Mouse (Mus musculus) CH12.LX (cell line): ENCODE data around the gene Hk2. TPM values are rescaled to one million over a fixed set of nuclear protein-coding genes. Genes with fewer than 3 reads are reported as not detected.

ENCODE experiments used
- DNase-seq: peaks from one replicate; pipeline ENCODE4 v3.0.0-alpha.2; 2013; ENCODE audit errors: extremely low read depth
- H3K27ac ChIP-seq: 2 replicates; pipeline ENCODE4 v1.5.1; 2012; ENCODE audit warnings: low read depth, mild to moderate bottlenecking, control low read depth, moderate library complexity; ENCODE audit not compliant: insufficient read depth
- H3K27me3 ChIP-seq: replicated peaks from 2 replicates; pipeline ENCODE3; 2012; ENCODE audit warnings: inconsistent platforms
- H3K36me3 ChIP-seq, 2 experiments: replicated peaks in 1 of 2; 2 replicates each; pipeline versions ENCODE3 to v1.6.1; 2012; ENCODE audit warnings: inconsistent platforms in 1 of 2, low read length in 1 of 2, mild to moderate bottlenecking in 1 of 2, mixed read lengths in 1 of 2, moderate library complexity in 1 of 2; ENCODE audit not compliant: control insufficient read depth in 1 of 2, insufficient read depth in 1 of 2
- H3K4me1 ChIP-seq, 2 experiments: 2 replicates each; pipeline ENCODE4 v1.6.1; 2012; ENCODE audit warnings: inconsistent platforms in 1 of 2, moderate library complexity in 1 of 2; ENCODE audit not compliant: insufficient read depth in 2 of 2, control insufficient read depth in 1 of 2
- H3K4me2 ChIP-seq: 2 replicates; pipeline ENCODE4 v1.6.1; 2012; ENCODE audit warnings: low read depth, mild to moderate bottlenecking, control low read depth; ENCODE audit not compliant: poor library complexity, insufficient read depth, severe bottlenecking
- H3K4me3 ChIP-seq, 3 experiments: fragments of 150-350 bp in 1 of 3; sonication (generic) in 1 of 3; replicated peaks in 1 of 3; 2 replicates each; pipeline versions ENCODE3 to v1.5.1; 2011 to 2012; ENCODE audit warnings: low read depth in 2 of 3, low read length in 2 of 3, mild to moderate bottlenecking in 2 of 3, moderate library complexity in 2 of 3, control low read depth in 1 of 3, improper control_type of control experiment in 1 of 3, inconsistent platforms in 1 of 3, mixed read lengths in 1 of 3; ENCODE audit not compliant: poor library complexity in 1 of 3
- H3K79me2 ChIP-seq: replicated peaks from 2 replicates; pipeline ENCODE4 v1.6.1; 2012; ENCODE audit warnings: mild to moderate bottlenecking, moderate library complexity; ENCODE audit not compliant: control insufficient read depth, poor library complexity, insufficient read depth, severe bottlenecking; ENCODE audit errors: extremely low read depth
- H3K9ac ChIP-seq: 2 replicates; pipeline ENCODE4 v1.6.1; 2012; ENCODE audit warnings: low read depth, mild to moderate bottlenecking, control low read depth, moderate library complexity; ENCODE audit not compliant: insufficient read depth
- H3K9me3 ChIP-seq: replicated peaks from 2 replicates; pipeline ENCODE3; 2012; ENCODE audit warnings: low read length, inconsistent platforms, mixed read lengths
- BHLHE40 ChIP-seq: IDR thresholded peaks from 2 replicates; pipeline ENCODE4 v1.6.1; 2011; ENCODE audit warnings: mild to moderate bottlenecking, low read depth, low read length, improper control_type of control experiment
- CHD1 ChIP-seq: IDR thresholded peaks from 2 replicates; pipeline ENCODE4 v1.6.1; 2012; ENCODE audit warnings: low read depth, low read length, improper control_type of control experiment, inconsistent platforms
- CHD2 ChIP-seq: IDR thresholded peaks from 2 replicates; pipeline ENCODE4 v1.6.1; 2011; ENCODE audit warnings: low read length, improper control_type of control experiment
- E2F4 ChIP-seq: IDR thresholded peaks from 2 replicates; pipeline ENCODE4 v1.6.1; 2011; ENCODE audit warnings: low read depth, low read length, improper control_type of control experiment; ENCODE audit not compliant: insufficient replicate concordance
- EP300 ChIP-seq: IDR thresholded peaks from 2 replicates; pipeline ENCODE4 v1.6.1; 2011; ENCODE audit warnings: low read length, improper control_type of control experiment
- GABPA ChIP-seq: IDR thresholded peaks from 2 replicates; pipeline ENCODE4 v1.6.1; 2012; ENCODE audit warnings: low read depth, low read length, improper control_type of control experiment, inconsistent platforms; ENCODE audit not compliant: insufficient replicate concordance
- IRF4 ChIP-seq: IDR thresholded peaks from 2 replicates; pipeline ENCODE4 v1.6.1; 2014; ENCODE audit warnings: low read depth, mild to moderate bottlenecking, inconsistent platforms, low read length, improper control_type of control experiment
- JUN ChIP-seq: IDR thresholded peaks from 2 replicates; pipeline ENCODE4 v1.6.1; 2011; ENCODE audit warnings: low read depth, mild to moderate bottlenecking, low read length, improper control_type of control experiment, moderate library complexity; ENCODE audit not compliant: insufficient read depth
- JUND ChIP-seq: conservative IDR thresholded peaks from 2 replicates; pipeline ENCODE4 v1.6.1; 2011; ENCODE audit warnings: low read depth, low read length, improper control_type of control experiment
- MAFK ChIP-seq: IDR thresholded peaks from 2 replicates; pipeline ENCODE4 v1.6.1; 2011; ENCODE audit warnings: low read length, improper control_type of control experiment; ENCODE audit not compliant: insufficient replicate concordance
- NELFE ChIP-seq: IDR thresholded peaks from 2 replicates; pipeline ENCODE4 v1.6.1; 2011; ENCODE audit warnings: low read depth, low read length, improper control_type of control experiment
- NRF1 ChIP-seq: IDR thresholded peaks from 2 replicates; pipeline ENCODE4 v1.6.1; 2014; ENCODE audit warnings: low read depth, mild to moderate bottlenecking, inconsistent platforms, low read length, improper control_type of control experiment, moderate library complexity
- PAX5 ChIP-seq: IDR thresholded peaks from 2 replicates; pipeline ENCODE4 v1.6.1; 2012; ENCODE audit warnings: low read length, inconsistent platforms, mixed read lengths
- POLR2AphosphoS2 ChIP-seq: IDR thresholded peaks from 2 replicates; pipeline ENCODE4 v1.6.1; 2011; ENCODE audit warnings: low read depth, low read length, improper control_type of control experiment
- RCOR1 ChIP-seq: conservative IDR thresholded peaks from 2 replicates; pipeline ENCODE4 v1.6.1; 2012; ENCODE audit warnings: low read depth, mild to moderate bottlenecking, inconsistent platforms, low read length, improper control_type of control experiment
- SIN3A ChIP-seq: IDR thresholded peaks from 2 replicates; pipeline ENCODE4 v1.6.1; 2012; ENCODE audit warnings: low read length, improper control_type of control experiment, inconsistent platforms
- SMC3 ChIP-seq: IDR thresholded peaks from 2 replicates; pipeline ENCODE4 v1.6.1; 2011; ENCODE audit warnings: low read depth, low read length, improper control_type of control experiment
- TBP ChIP-seq: conservative IDR thresholded peaks from 2 replicates; pipeline ENCODE4 v1.6.1; 2011; ENCODE audit warnings: low read depth, low read length, improper control_type of control experiment
- TCF12 ChIP-seq: IDR thresholded peaks from 2 replicates; pipeline ENCODE4 v1.6.1; 2014; ENCODE audit warnings: low read depth, mild to moderate bottlenecking, inconsistent platforms, low read length, improper control_type of control experiment
- USF2 ChIP-seq: conservative IDR thresholded peaks from 2 replicates; pipeline ENCODE4 v1.6.1; 2011; ENCODE audit warnings: low read depth, low read length, improper control_type of control experiment
- ZKSCAN1 ChIP-seq: IDR thresholded peaks from 2 replicates; pipeline ENCODE4 v1.6.1; 2012; ENCODE audit warnings: low read depth, inconsistent platforms, low read length, improper control_type of control experiment, borderline replicate concordance
- ZMIZ1 ChIP-seq: IDR thresholded peaks from 2 replicates; pipeline ENCODE4 v1.6.1; 2012; ENCODE audit warnings: low read depth, mild to moderate bottlenecking, inconsistent platforms, low read length, improper control_type of control experiment
- ZNF384 ChIP-seq: IDR thresholded peaks from 2 replicates; pipeline ENCODE4 v1.6.1; 2012; ENCODE audit warnings: low read depth, low read length, improper control_type of control experiment, inconsistent platforms
- dilution Hi-C: fragments of 300-500 bp; cut with MboI; formaldehyde crosslinking; loops from 2 replicates; pipeline ENCODE4 v1.14.3; 2020; ENCODE audit warnings: low sequenced_read_pairs; ENCODE audit not compliant: extremely low pct_unique_long_range_greater_than_20kb, extremely low pct_ligation_motif_present
- in situ Hi-C: fragments of 300-500 bp; cut with MboI; formaldehyde crosslinking; loops from 3 replicates; pipeline ENCODE4 v1.14.3; 2019; ENCODE audit warnings: low sequenced_read_pairs, low pct_ligation_motif_present, low pct_unique_long_range_greater_than_20kb, mixed read lengths
- polyA plus RNA-seq: library from polyadenylated mRNA; unstranded; fragments of >175 nt; gene quantifications from 2 replicates; pipeline ENCODE4 v1.2.1, GENCODE M21; 2012; ENCODE audit warnings: low read depth; ENCODE audit not compliant: insufficient read length
- total RNA-seq, 2 experiments: library from RNA; depleted of rRNA; stranded (reverse); fragments of 300-350 nt in 1 of 2; fragments of >200 nt in 1 of 2; gene quantifications; 2 replicates each; pipeline ENCODE4 v1.2.3; 2012 to 2014

Hk2 gene
- total and polyA plus RNA-seq, 3 experiments, result 64.2 to 149 (median 75.3) TPM

DNA sequence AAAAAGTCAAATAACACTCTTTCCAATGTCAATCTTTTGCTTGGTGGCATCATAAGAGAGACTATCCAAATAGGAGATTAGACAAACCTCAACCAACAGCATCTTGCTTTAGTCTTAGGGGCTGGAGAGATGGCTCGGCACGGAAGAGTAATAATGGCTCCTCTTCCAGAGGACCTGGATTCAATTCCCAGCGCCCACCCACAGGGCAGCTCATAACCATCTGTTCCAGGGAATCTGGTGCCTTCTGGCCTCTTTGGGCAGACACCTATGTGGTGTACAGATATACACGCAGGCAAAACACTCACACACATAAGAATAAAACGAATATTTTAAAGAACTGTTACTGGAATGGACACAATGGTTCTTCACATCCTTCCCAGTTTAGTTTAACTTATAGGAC, 15.0 kb downstream of the Hk2 start:
- peaks cover 83% of the 10 kb centered on the region for H3K79me2 ChIP-seq
- H3K27me3 ChIP-seq, result no peaks in the 10 kb centered on the region
- H3K4me2 ChIP-seq, result no peak overlapping the region
- TF ChIP-seq TCF12 (no peak), MAFK (no peak), ZMIZ1 (0 out of 2 replicates have a peak, but pooled peaks have one; percentile 27), CHD2 (no peak), NRF1 (no peak)
- dilution Hi-C loops (no loop called here), in situ Hi-C loops (no loop called here)
- no peaks in the 10 kb centered on the region for H3K9me3 ChIP-seq
- no peak for DNase-seq
- H3K36me3 ChIP-seq, result peaks cover 37 to 67% of the 10 kb centered on the region in 2 experiments
- H3K4me3 ChIP-seq, result no peak overlapping the region
- H3K4me1 ChIP-seq, result peaks cover 27 to 75% of the 10 kb centered on the region in 2 experiments
- H3K27ac ChIP-seq, result no peak overlapping the region
- no peak overlapping the region for H3K9ac ChIP-seq

DNA sequence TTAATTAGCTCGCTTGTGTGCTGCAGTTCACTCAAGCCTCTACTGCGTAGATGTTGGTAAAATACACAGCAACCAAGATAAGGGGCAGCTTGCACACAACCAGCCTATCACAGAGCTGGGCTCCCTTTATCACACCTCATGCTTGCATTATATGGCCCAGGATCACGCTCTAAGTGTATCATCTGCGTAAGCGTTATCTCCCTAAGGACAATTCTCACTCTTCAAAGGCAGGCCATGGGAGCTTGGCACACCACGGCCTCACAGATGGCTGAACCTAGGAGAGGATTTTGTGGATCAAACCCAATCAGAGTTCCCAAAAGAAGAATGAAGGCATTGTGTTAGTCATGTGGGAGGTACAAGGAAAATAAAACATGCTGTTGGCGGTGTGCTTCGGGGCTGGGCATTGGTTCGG, 17.4 kb downstream of the Hk2 start:
- H3K27me3 ChIP-seq, result no peaks in the 10 kb centered on the region
- peaks cover 25 to 72% of the 10 kb centered on the region in 2 experiments for H3K4me1 ChIP-seq
- in situ Hi-C loops (no loop called here), dilution Hi-C loops (no loop called here)
- no peaks in the 10 kb centered on the region for H3K9me3 ChIP-seq
- TF ChIP-seq ZNF384, result no peak
- TF ChIP-seq ZKSCAN1, result no peak
- no peak for TF ChIP-seq EP300
- TF ChIP-seq NELFE, result no peak
- no peak for TF ChIP-seq IRF4
- TF ChIP-seq BHLHE40, result no peak
- no peak for TF ChIP-seq SMC3
- TF ChIP-seq SIN3A, result no peak
- no peak for TF ChIP-seq CHD1
- TF ChIP-seq GABPA, result no peak
- no peak for TF ChIP-seq JUND
- TF ChIP-seq PAX5, result no peak
- TF ChIP-seq USF2, result no peak
- no peak for TF ChIP-seq RCOR1
- no peak for TF ChIP-seq POLR2AphosphoS2
- TF ChIP-seq NRF1, result no peak
- TF ChIP-seq E2F4, result no peak
- TF ChIP-seq JUN, result no peak
- no peak for TF ChIP-seq TBP
- H3K79me2 ChIP-seq, result peaks cover 78% of the 10 kb centered on the region
- no peak for DNase-seq
- H3K4me2 ChIP-seq, result no peak overlapping the region
- H3K9ac ChIP-seq, result no peak overlapping the region
- H3K36me3 ChIP-seq, result peaks cover 38 to 61% of the 10 kb centered on the region in 2 experiments
- peak overlapping the region; percentile 5 for H3K27ac ChIP-seq
- H3K4me3 ChIP-seq, result no peak overlapping the region
